Mouse (Mus musculus) ES-E14 (cell line): Measurements from ENCODE around the gene Carf. TPM values are rescaled to one million over a fixed set of nuclear protein-coding genes. Genes with fewer than 3 reads are reported as not detected.

Experiments used
- DNase-seq: peaks from one replicate; pipeline ENCODE4 v3.0.0-alpha.2; 2013; ENCODE audit warnings: low read depth, low spot score
- H3K27ac ChIP-seq: 2 replicates; pipeline ENCODE4 v1.5.1; 2012; ENCODE audit warnings: low read depth, mild to moderate bottlenecking, low read length, moderate library complexity, mixed read lengths; ENCODE audit not compliant: poor library complexity, insufficient read depth, severe bottlenecking
- H3K36me3 ChIP-seq: 2 replicates; pipeline ENCODE4 v1.6.1; 2012; ENCODE audit warnings: mild to moderate bottlenecking, low read length, moderate library complexity, mixed read lengths; ENCODE audit not compliant: control insufficient read depth, poor library complexity, insufficient read depth, severe bottlenecking
- H3K4me1 ChIP-seq, 2 experiments: fragments of 150-350 bp in 1 of 2; sonication (generic) in 1 of 2; 2 replicates each; pipeline ENCODE4 v1.6.1; 2012; ENCODE audit warnings: low read length in 2 of 2, mild to moderate bottlenecking in 1 of 2, mixed read lengths in 1 of 2; ENCODE audit not compliant: control insufficient read depth in 2 of 2, insufficient read depth in 2 of 2, poor library complexity in 1 of 2
- H3K4me3 ChIP-seq, 2 experiments: fragments of 150-350 bp in 1 of 2; sonication (generic) in 1 of 2; 2 replicates each; pipeline ENCODE4 v1.5.1; 2012; ENCODE audit warnings: low read length in 2 of 2, low read depth in 1 of 2, mild to moderate bottlenecking in 1 of 2, mixed read lengths in 1 of 2; ENCODE audit not compliant: insufficient read depth in 1 of 2, poor library complexity in 1 of 2, severe bottlenecking in 1 of 2
- H3K9ac ChIP-seq: 2 replicates; pipeline ENCODE4 v1.6.1; 2012; ENCODE audit warnings: low read depth, mild to moderate bottlenecking, low read length, mixed read lengths; ENCODE audit not compliant: poor library complexity, insufficient read depth, severe bottlenecking
- H3K9me3 ChIP-seq: fragments of 150-350 bp; sonication (generic); 2 replicates; pipeline ENCODE4 v1.6.1; 2012; ENCODE audit warnings: low read depth, mild to moderate bottlenecking, low read length; ENCODE audit not compliant: control insufficient read depth, insufficient read depth
- CHD2 ChIP-seq: IDR thresholded peaks from 2 replicates; pipeline ENCODE4 v1.6.1; 2014; ENCODE audit warnings: mild to moderate bottlenecking, low read depth, low read length, inconsistent platforms
- HCFC1 ChIP-seq: IDR thresholded peaks from 2 replicates; pipeline ENCODE4 v1.6.1; 2012; ENCODE audit warnings: low read length, inconsistent platforms, borderline replicate concordance; ENCODE audit not compliant: insufficient read depth
- MAFK ChIP-seq: IDR thresholded peaks from 2 replicates; pipeline ENCODE4 v1.6.1; 2014; ENCODE audit warnings: mild to moderate bottlenecking, low read depth, low read length, inconsistent platforms; ENCODE audit not compliant: insufficient read depth
- ZC3H11A ChIP-seq: IDR thresholded peaks from 2 replicates; pipeline ENCODE4 v1.6.1; 2012; ENCODE audit warnings: low read depth, mild to moderate bottlenecking, inconsistent platforms, low read length, borderline replicate concordance
- ZNF384 ChIP-seq: IDR thresholded peaks from 2 replicates; pipeline ENCODE4 v1.6.1; 2012; ENCODE audit warnings: low read depth, low read length, inconsistent platforms
- in situ Hi-C, 2 experiments: fragments of 600-800 bp; cut with MboI; formaldehyde crosslinking; loops; one replicate each; pipeline ENCODE4 v1.15.1; 2025; ENCODE audit warnings: low sequenced_read_pairs in 2 of 2, inconsistent platforms in 1 of 2; ENCODE audit not compliant: unreplicated experiment in 2 of 2
- total RNA-seq: library from RNA; depleted of rRNA; stranded (reverse); fragments of 300-350 nt; gene quantifications from 2 replicates; pipeline ENCODE4 v1.2.3, GENCODE M21; 2012

Carf gene
- total RNA-seq, 1 experiment = 4.3 TPM

GRCm38 (mm10) chr1:60098839-60099238 is 792 bp downstream of the Carf start:
- DNase-seq = no peak
- in situ Hi-C loops = no loop called here
- no peak overlapping the region for H3K27ac ChIP-seq
- H3K9ac ChIP-seq = 0 out of 2 replicates have a peak overlapping the region, but pooled peaks have one; percentile 33
- peak overlapping the region; percentile 92 to 95 for H3K4me3 ChIP-seq
- no peak for TF ChIP-seq MAFK
- 0 out of 4 replicates have a peak, but pooled peaks cover 0 to 1% of the 10 kb centered on the region in 2 experiments for H3K4me1 ChIP-seq
- peaks cover 6% of the 10 kb centered on the region for H3K36me3 ChIP-seq
- H3K9me3 ChIP-seq = no peaks in the 10 kb centered on the region

GRCm38 (mm10) chr1:60104582-60104981 is 6.5 kb downstream of the Carf start:
- in situ Hi-C loops = no loop called here
- TF ChIP-seq ZC3H11A = no peak
- TF ChIP-seq ZNF384 = no peak
- no peak for TF ChIP-seq HCFC1
- TF ChIP-seq CHD2 = no peak
- no peak for TF ChIP-seq MAFK
- Histone ChIP-seq H3K4me3 (no peak overlapping the region), H3K9ac (no peak overlapping the region), H3K4me1 (no peaks in the 10 kb centered on the region), H3K9me3 (no peaks in the 10 kb centered on the region), H3K36me3 (no peaks in the 10 kb centered on the region), H3K27ac (no peak overlapping the region)
- peak; percentile 1 for DNase-seq

GRCm38 (mm10) chr1:60117721-60118455 is 19.8 kb downstream of the Carf start:
- Histone ChIP-seq H3K4me3 (no peak overlapping the region), H3K4me1 (no peaks in the 10 kb centered on the region), H3K9ac (no peak overlapping the region), H3K9me3 (no peaks in the 10 kb centered on the region), H3K36me3 (no peaks in the 10 kb centered on the region), H3K27ac (peak overlapping the region; percentile 7; the same call in 1 of the 2 replicates)
- in situ Hi-C loops = no loop called here
- no peak for DNase-seq
- TF ChIP-seq ZNF384 (no peak), HCFC1 (no peak), ZC3H11A (no peak), MAFK (no peak), CHD2 (no peak)

- DNase-seq = peak; percentile 15
- no peaks in the 10 kb centered on the region for H3K4me1 ChIP-seq
- H3K9me3 ChIP-seq = no peaks in the 10 kb centered on the region
- in situ Hi-C loops = no loop called here
- H3K9ac ChIP-seq = no peak overlapping the region
- TF ChIP-seq ZNF384 = no peak
- TF ChIP-seq HCFC1 = no peak
- no peak for TF ChIP-seq ZC3H11A
- TF ChIP-seq CHD2 = no peak
- TF ChIP-seq MAFK = no peak
- H3K36me3 ChIP-seq = no peaks in the 10 kb centered on the region
- H3K4me3 ChIP-seq = no peak overlapping the region
- no peak overlapping the region for H3K27ac ChIP-seq
Observed at GRCm38 (mm10) chr1:60137346-60137745, 39.3 kb downstream of the Carf start.
